Mouse (Mus musculus) heart, adult 2 months (tissue): ENCODE measurements around the gene Med1.

Experiments
- CTCF ChIP-seq: fragments of 200-600 bp; IDR thresholded peaks from 2 replicates; pipeline ENCODE4 v1.8.1; 2022; ENCODE audit warnings: antibody characterized with exemption, mild to moderate bottlenecking, moderate library complexity
- POLR2A ChIP-seq: fragments of 200-500 bp; IDR thresholded peaks from 2 replicates; pipeline ENCODE4 v1.6.1; 2011; ENCODE audit warnings: mild to moderate bottlenecking, low read depth, low read length, control low read depth; ENCODE audit not compliant: insufficient read depth

- TF ChIP-seq POLR2A, result no peak
- TF ChIP-seq CTCF, result no peak
These were observed 55.3 kb downstream of the Med1 start for GRCm38 (mm10) chr11:98137836-98138235.
